Mouse (Mus musculus) forebrain, embryonic 12.5 days (tissue): ENCODE measurements around the gene Ier2. TPM values are rescaled to one million over a fixed set of nuclear protein-coding genes. Genes with fewer than 3 reads are reported as not detected.

ENCODE experiments used
- ATAC-seq: fragments of 200-750 bp; cut with Nextera tagmentation; 2 replicates; pipeline ENCODE4 v1.8.0; 2017; ENCODE audit warnings: moderate TSS enrichment; ENCODE audit not compliant: low FRiP score
- H3K27ac ChIP-seq: fragments of 300-500 bp; sonication (generic); 2 replicates; pipeline ENCODE4 v1.5.1; 2016; ENCODE audit warnings: mild to moderate bottlenecking
- H3K27me3 ChIP-seq: fragments of 300-500 bp; sonication (generic); 2 replicates; pipeline ENCODE4 v1.6.1; 2016; ENCODE audit warnings: mild to moderate bottlenecking
- H3K36me3 ChIP-seq: fragments of 300-500 bp; sonication (generic); replicated peaks from 2 replicates; pipeline ENCODE4 v1.6.1; 2016; ENCODE audit warnings: mild to moderate bottlenecking
- H3K4me1 ChIP-seq: fragments of 300-500 bp; sonication (generic); 2 replicates; pipeline ENCODE4 v1.6.1; 2016
- H3K4me2 ChIP-seq: fragments of 300-500 bp; sonication (generic); 2 replicates; pipeline ENCODE4 v1.6.1; 2016; ENCODE audit warnings: mild to moderate bottlenecking, moderate library complexity
- H3K4me3 ChIP-seq: fragments of 300-500 bp; sonication (generic); replicated peaks from 2 replicates; pipeline ENCODE4 v1.5.1; 2016; ENCODE audit warnings: mild to moderate bottlenecking
- H3K9ac ChIP-seq: fragments of 300-500 bp; sonication (generic); 2 replicates; pipeline ENCODE4 v1.6.1; 2016; ENCODE audit warnings: mild to moderate bottlenecking
- H3K9me3 ChIP-seq: fragments of 300-500 bp; sonication (generic); 2 replicates; pipeline ENCODE4 v1.6.1; 2016
- WGBS: fragments of 180-500 bp; shearing (Covaris S2); methylation state at CpG from one replicate; pipeline ENCODE4 v1.1.7; 2016; 5-methylcytosine and 5-hydroxymethylcytosine counted together
- polyA plus RNA-seq: library from polyadenylated mRNA; unstranded; fragments of >200 nt; fragmentation: Nextera tagmentation; extraction: Ambion mirVana; gene quantifications from 2 replicates; pipeline ENCODE4 v1.2.1, GENCODE M21; 2016

The Ier2 gene
- 53.7 and 62.2 TPM in 2 replicates for polyA plus RNA-seq

GRCm38 (mm10) chr8:84662581-84663065 is at the start of gene Ier2:
Gene Ier2, minus strand, starts transcription at chr8:84662852.
- H3K4me2 ChIP-seq, result peak within 1 kb of the TSS; percentile 82
- peaks cover 54% of the 10 kb centered on the region for H3K4me1 ChIP-seq
- peak within 1 kb of the TSS; percentile 72 for H3K9ac ChIP-seq
- H3K9me3 ChIP-seq, result no peaks in the 10 kb centered on the region
- peak; percentile 84 for ATAC-seq
- H3K36me3 ChIP-seq, result no peaks in the 10 kb centered on the region
- WGBS, result 0% methylated on average over 27 of the region's 27 CpGs
- H3K27me3 ChIP-seq, result 0 out of 2 replicates have a peak, but pooled peaks cover 2% of the 10 kb centered on the region
- peak within 1 kb of the TSS; percentile 95 for H3K27ac ChIP-seq
- H3K4me3 ChIP-seq, result peak within 1 kb of the TSS; percentile 53

GRCm38 (mm10) chr8:84711933-84712758 is 49.5 kb upstream of the Ier2 start:
- no peak overlapping the region for H3K4me3 ChIP-seq

GRCm38 (mm10) chr8:84711312-84711711 is 48.7 kb upstream of the Ier2 start:
- Histone ChIP-seq H3K27me3 (peaks cover 59% of the 10 kb centered on the region), H3K4me3 (no peak overlapping the region), H3K4me1 (peaks cover 93% of the 10 kb centered on the region), H3K36me3 (no peaks in the 10 kb centered on the region), H3K9me3 (no peaks in the 10 kb centered on the region), H3K27ac (peak overlapping the region; percentile 96), H3K9ac (peak overlapping the region; percentile 39; the same call in 1 of the 2 replicates), H3K4me2 (peak overlapping the region; percentile 15; the same call in 1 of the 2 replicates)
- no peak for ATAC-seq
- 40% methylated on average over 3 of the region's 3 CpGs for WGBS

More at GRCm38 (mm10) chr8:84711933-84712758, 49.5 kb upstream of the Ier2 start:
- Histone ChIP-seq H3K9me3 (no peaks in the 10 kb centered on the region), H3K27me3 (peaks cover 57% of the 10 kb centered on the region), H3K27ac (peak overlapping the region; percentile 96), H3K4me1 (peaks cover 90% of the 10 kb centered on the region), H3K36me3 (0 out of 2 replicates have a peak, but pooled peaks cover 1% of the 10 kb centered on the region), H3K4me2 (peak overlapping the region; percentile 15), H3K9ac (peak overlapping the region; percentile 39)
- ATAC-seq, result peak; percentile 88
- 8% methylated on average over 11 of the region's 11 CpGs for WGBS

- Histone ChIP-seq H3K4me1 (peaks cover 92% of the 10 kb centered on the region), H3K27ac (peak overlapping the region; percentile 84), H3K4me2 (no peak overlapping the region), H3K9me3 (no peaks in the 10 kb centered on the region), H3K27me3 (peaks cover 60% of the 10 kb centered on the region), H3K4me3 (no peak overlapping the region), H3K9ac (peak overlapping the region; percentile 12; the same call in 1 of the 2 replicates), H3K36me3 (no peaks in the 10 kb centered on the region)
- 90% methylated on average over 1 of the region's 1 CpGs for WGBS
- no peak for ATAC-seq
Measured at GRCm38 (mm10) chr8:84709931-84710330, 47.3 kb upstream of the Ier2 start.

- 8% methylated on average over 12 of the region's 12 CpGs for WGBS
- Histone ChIP-seq H3K4me3 (no peak overlapping the region), H3K9ac (0 out of 2 replicates have a peak overlapping the region, but pooled peaks have one; percentile 17), H3K36me3 (no peaks in the 10 kb centered on the region), H3K27me3 (peaks cover 60% of the 10 kb centered on the region), H3K9me3 (no peaks in the 10 kb centered on the region), H3K4me2 (peak overlapping the region; percentile 13; the same call in 1 of the 2 replicates), H3K27ac (peak overlapping the region; percentile 84), H3K4me1 (peaks cover 91% of the 10 kb centered on the region)
- peak; percentile 73 for ATAC-seq
Measured at GRCm38 (mm10) chr8:84708774-84709475, 46.3 kb upstream of the Ier2 start.

- Histone ChIP-seq H3K4me1 (peaks cover 86% of the 10 kb centered on the region), H3K4me3 (0 out of 2 replicates have a peak overlapping the region, but pooled peaks have one; percentile 33), H3K36me3 (no peaks in the 10 kb centered on the region), H3K9ac (peak overlapping the region; percentile 57), H3K27me3 (peaks cover 67% of the 10 kb centered on the region), H3K27ac (peak overlapping the region; percentile 84), H3K4me2 (peak overlapping the region; percentile 39), H3K9me3 (no peaks in the 10 kb centered on the region)
- no peak for ATAC-seq
- 4% methylated on average over 15 of the region's 15 CpGs for WGBS
Measured at GRCm38 (mm10) chr8:84708071-84708541, 45.5 kb upstream of the Ier2 start.

GRCm38 (mm10) chr8:84707267-84707883 is 44.7 kb upstream of the Ier2 start:
- ATAC-seq, result no peak
- H3K4me2 ChIP-seq, result peak overlapping the region; percentile 39
- peaks cover 75% of the 10 kb centered on the region for H3K27me3 ChIP-seq
- 1% methylated on average over 22 of the region's 22 CpGs for WGBS
- peak overlapping the region; percentile 33 for H3K4me3 ChIP-seq
- H3K9me3 ChIP-seq, result no peaks in the 10 kb centered on the region
- peak overlapping the region; percentile 84 for H3K27ac ChIP-seq
- no peaks in the 10 kb centered on the region for H3K36me3 ChIP-seq
- peaks cover 80% of the 10 kb centered on the region for H3K4me1 ChIP-seq
- H3K9ac ChIP-seq, result peak overlapping the region; percentile 57

GRCm38 (mm10) chr8:84706610-84707266 is 44.1 kb upstream of the Ier2 start:
- H3K36me3 ChIP-seq, result no peaks in the 10 kb centered on the region
- peak overlapping the region; percentile 39 for H3K4me2 ChIP-seq
- ATAC-seq, result no peak
- WGBS, result 1% methylated on average over 45 of the region's 45 CpGs
- peak overlapping the region; percentile 57 for H3K9ac ChIP-seq
- H3K4me1 ChIP-seq, result peaks cover 75% of the 10 kb centered on the region
- peak overlapping the region; percentile 33 for H3K4me3 ChIP-seq
- peak overlapping the region; percentile 84 for H3K27ac ChIP-seq
- H3K27me3 ChIP-seq, result peaks cover 81% of the 10 kb centered on the region
- no peaks in the 10 kb centered on the region for H3K9me3 ChIP-seq

GRCm38 (mm10) chr8:84705960-84706359 is 43.3 kb upstream of the Ier2 start:
- Histone ChIP-seq H3K27ac (peak overlapping the region; percentile 66; the same call in 1 of the 2 replicates), H3K9ac (peak overlapping the region; percentile 57; the same call in 1 of the 2 replicates), H3K36me3 (no peaks in the 10 kb centered on the region), H3K9me3 (no peaks in the 10 kb centered on the region), H3K4me1 (peaks cover 73% of the 10 kb centered on the region), H3K4me3 (peak overlapping the region; percentile 30), H3K4me2 (peak overlapping the region; percentile 47), H3K27me3 (peaks cover 82% of the 10 kb centered on the region)
- 2% methylated on average over 12 of the region's 12 CpGs for WGBS
- no peak for ATAC-seq

- Histone ChIP-seq H3K36me3 (no peaks in the 10 kb centered on the region), H3K4me1 (peaks cover 67% of the 10 kb centered on the region), H3K4me3 (peak overlapping the region; percentile 30), H3K9ac (peak overlapping the region; percentile 56), H3K9me3 (no peaks in the 10 kb centered on the region), H3K4me2 (peak overlapping the region; percentile 47), H3K27ac (peak overlapping the region; percentile 66; the same call in 1 of the 2 replicates), H3K27me3 (peaks cover 86% of the 10 kb centered on the region)
- no peak for ATAC-seq
- 1% methylated on average over 61 of the region's 61 CpGs for WGBS
Measured at GRCm38 (mm10) chr8:84704867-84705831, 42.5 kb upstream of the Ier2 start.
